Mouse (Mus musculus) kidney, adult 2 months (tissue): ENCODE results near the gene Rabgef1. TPM values are rescaled to one million over a fixed set of nuclear protein-coding genes. Genes with fewer than 3 reads are reported as not detected.
"Not testable (repeated sequence)": the region's sequence is repeated elsewhere in the genome, so short reads cannot be mapped to it uniquely, and the experiment has no call there.

Experiments used
- DNase-seq: peaks from one replicate; pipeline ENCODE4 v3.0.0; 2021
- H3K27ac ChIP-seq: fragments of 200-500 bp; 2 replicates; pipeline ENCODE4 v1.5.1; 2012; ENCODE audit warnings: low read depth, low read length, control low read depth, inconsistent platforms; ENCODE audit not compliant: insufficient read depth
- H3K27me3 ChIP-seq: fragments of 200-500 bp; replicated peaks from 2 replicates; pipeline ENCODE4 v1.6.1; 2012; ENCODE audit warnings: mild to moderate bottlenecking, moderate library complexity, low read length, inconsistent platforms; ENCODE audit not compliant: control insufficient read depth, insufficient read depth
- H3K36me3 ChIP-seq: fragments of 200-500 bp; 2 replicates; pipeline ENCODE4 v1.6.1; 2012; ENCODE audit warnings: mild to moderate bottlenecking, moderate library complexity, low read length, inconsistent platforms; ENCODE audit not compliant: control insufficient read depth, insufficient read depth
- H3K4me1 ChIP-seq: fragments of 200-500 bp; 2 replicates; pipeline ENCODE4 v1.6.1; 2011; ENCODE audit warnings: low read length; ENCODE audit not compliant: control insufficient read depth, insufficient read depth
- H3K4me3 ChIP-seq: fragments of 200-500 bp; 2 replicates; pipeline ENCODE4 v1.5.1; 2011; ENCODE audit warnings: mild to moderate bottlenecking, low read depth, low read length, control low read depth; ENCODE audit not compliant: insufficient read depth
- CTCF ChIP-seq: fragments of 200-500 bp; conservative IDR thresholded peaks from 2 replicates; pipeline ENCODE4 v1.5.1; 2011; ENCODE audit warnings: low read depth, mild to moderate bottlenecking, control low read depth, low read length, moderate library complexity, mixed read lengths; ENCODE audit not compliant: insufficient read depth, insufficient read length
- POLR2A ChIP-seq: fragments of 200-500 bp; IDR thresholded peaks from one replicate; pipeline ENCODE4 v1.6.1; 2011; ENCODE audit warnings: low read depth, low read length, control low read depth
- WGBS: fragments of 180-500 bp; shearing (Covaris S2); methylation state at CpG from one replicate; pipeline ENCODE4 v1.1.7; 2018; 5-methylcytosine and 5-hydroxymethylcytosine counted together
- polyA plus RNA-seq: library from polyadenylated mRNA; depleted of rRNA; stranded (reverse); fragments of >200 nt; gene quantifications from 2 replicates; pipeline ENCODE4 v1.2.3, GENCODE M21; 2012; rRNA removed

The Rabgef1 gene
- polyA plus RNA-seq, 1 experiment, result 18.4 TPM

- no peaks in the 10 kb centered on the region for H3K27me3 ChIP-seq
- TF ChIP-seq CTCF (no peak), POLR2A (peak; percentile 94)
- peaks cover 5% of the 10 kb centered on the region; the same call in 1 of the 2 replicates for H3K4me1 ChIP-seq
- peak within 1 kb of the TSS; percentile 92 for H3K4me3 ChIP-seq
- DNase-seq, result peak; percentile 99
- H3K27ac ChIP-seq, result peak within 1 kb of the TSS; percentile 94
- peaks cover 3% of the 10 kb centered on the region; the same call in 1 of the 2 replicates for H3K36me3 ChIP-seq
- WGBS, result under 1% methylated on average over 52 of the region's 52 CpGs
These were observed 83.6 kb downstream of the Rabgef1 start, which contains the start of the genes Sbds and Tyw1 for GRCm38 (mm10) chr5:130255017-130255720. Sbds (minus strand) TSS chr5:130255530. Tyw1 (plus strand) TSS chr5:130255619.

GRCm38 (mm10) chr5:130255799-130256525 lies 84.4 kb downstream of the Rabgef1 start:
- H3K4me3 ChIP-seq, DNase-seq: not testable (repeated sequence)

GRCm38 (mm10) chr5:130256678-130257271 lies 85.2 kb downstream of the Rabgef1 start:
- WGBS, result under 1% methylated on average over 25 of the region's 25 CpGs

More at GRCm38 (mm10) chr5:130255799-130256525, 84.4 kb downstream of the Rabgef1 start:
- not testable (repeated sequence) for H3K36me3 ChIP-seq, H3K27me3 ChIP-seq, H3K27ac ChIP-seq, H3K4me1 ChIP-seq
- WGBS, result 25% methylated on average over 20 of the region's 20 CpGs

GRCm38 (mm10) chr5:130257303-130257702 lies 85.7 kb downstream of the Rabgef1 start:
- DNase-seq, result no peak
- no peak for TF ChIP-seq POLR2A
- TF ChIP-seq CTCF, result no peak
- Histone ChIP-seq H3K4me1 (peaks cover 5% of the 10 kb centered on the region; the same call in 1 of the 2 replicates), H3K27ac (no peak overlapping the region), H3K27me3 (no peaks in the 10 kb centered on the region), H3K4me3 (peak overlapping the region; percentile 85), H3K36me3 (peaks cover 3% of the 10 kb centered on the region; the same call in 1 of the 2 replicates)
- 3% methylated on average over 8 of the region's 8 CpGs for WGBS

More at GRCm38 (mm10) chr5:130256678-130257271, 85.2 kb downstream of the Rabgef1 start:
- peak; percentile 99 for DNase-seq
- Histone ChIP-seq H3K4me1 (peaks cover 5% of the 10 kb centered on the region; the same call in 1 of the 2 replicates), H3K4me3 (peak overlapping the region; percentile 85), H3K27ac (peak overlapping the region; percentile 71; the same call in 1 of the 2 replicates), H3K27me3 (no peaks in the 10 kb centered on the region), H3K36me3 (peaks cover 3% of the 10 kb centered on the region; the same call in 1 of the 2 replicates)
- TF ChIP-seq POLR2A, result no peak
- TF ChIP-seq CTCF, result no peak

- H3K4me3 ChIP-seq, result no peak overlapping the region
- WGBS, result 74% methylated on average over 11 of the region's 11 CpGs
- no peak overlapping the region for H3K27ac ChIP-seq
- no peak for DNase-seq
- no peaks in the 10 kb centered on the region for H3K27me3 ChIP-seq
- no peak for TF ChIP-seq POLR2A
- TF ChIP-seq CTCF, result peak; percentile 17; the same call in 1 of the 2 replicates
- H3K4me1 ChIP-seq, result peaks cover 4% of the 10 kb centered on the region; the same call in 1 of the 2 replicates
- no peaks in the 10 kb centered on the region; the same call in 1 of the 2 replicates for H3K36me3 ChIP-seq
These were observed 91.9 kb downstream of the Rabgef1 start for GRCm38 (mm10) chr5:130263454-130263853.

Other genes with a start within 250 kb of the Rabgef1 start
- gene Vkorc1l1, start 229.8 kb upstream of the Rabgef1 start, polyA plus RNA-seq, result 14.8 and 19.3 TPM in 2 replicates
- 26.0 and 26.5 TPM in 2 replicates for gene Gusb, start 168.7 kb upstream of the Rabgef1 start, polyA plus RNA-seq
- gene Asl, start 142.6 kb upstream of the Rabgef1 start, polyA plus RNA-seq, result 440 and 469 TPM in 2 replicates
- gene Crcp, start 142.5 kb upstream of the Rabgef1 start, polyA plus RNA-seq, result 14.4 and 19.3 TPM in 2 replicates
- gene Tpst1, start 98.5 kb upstream of the Rabgef1 start, polyA plus RNA-seq, result 8.0 and 8.7 TPM in 2 replicates
- gene Kctd7, start 26.9 kb upstream of the Rabgef1 start, polyA plus RNA-seq, result 2.4 and 4.3 TPM in 2 replicates
- gene Tmem248, start 45.3 kb downstream of the Rabgef1 start, polyA plus RNA-seq, result 29.2 and 30.9 TPM in 2 replicates
- gene Sbds, start 83.7 kb downstream of the Rabgef1 start, polyA plus RNA-seq, result 33.7 and 40.7 TPM in 2 replicates
- gene Tyw1, start 83.8 kb downstream of the Rabgef1 start, polyA plus RNA-seq, result 12.1 and 12.7 TPM in 2 replicates
- 0.02 and 0.04 TPM in 2 replicates for gene Caln1, start 197.7 kb downstream of the Rabgef1 start, polyA plus RNA-seq
- not detected in 2 replicates for gene A330070K13Rik, start 212.8 kb downstream of the Rabgef1 start, polyA plus RNA-seq